Mouse (Mus musculus): ENCODE measurements around the gene Epo. TPM values are rescaled to one million over a fixed set of nuclear protein-coding genes. Genes with fewer than 3 reads are reported as not detected.

Gene Epo
- polyA plus RNA-seq, 1 experiment: not detected

DNA sequence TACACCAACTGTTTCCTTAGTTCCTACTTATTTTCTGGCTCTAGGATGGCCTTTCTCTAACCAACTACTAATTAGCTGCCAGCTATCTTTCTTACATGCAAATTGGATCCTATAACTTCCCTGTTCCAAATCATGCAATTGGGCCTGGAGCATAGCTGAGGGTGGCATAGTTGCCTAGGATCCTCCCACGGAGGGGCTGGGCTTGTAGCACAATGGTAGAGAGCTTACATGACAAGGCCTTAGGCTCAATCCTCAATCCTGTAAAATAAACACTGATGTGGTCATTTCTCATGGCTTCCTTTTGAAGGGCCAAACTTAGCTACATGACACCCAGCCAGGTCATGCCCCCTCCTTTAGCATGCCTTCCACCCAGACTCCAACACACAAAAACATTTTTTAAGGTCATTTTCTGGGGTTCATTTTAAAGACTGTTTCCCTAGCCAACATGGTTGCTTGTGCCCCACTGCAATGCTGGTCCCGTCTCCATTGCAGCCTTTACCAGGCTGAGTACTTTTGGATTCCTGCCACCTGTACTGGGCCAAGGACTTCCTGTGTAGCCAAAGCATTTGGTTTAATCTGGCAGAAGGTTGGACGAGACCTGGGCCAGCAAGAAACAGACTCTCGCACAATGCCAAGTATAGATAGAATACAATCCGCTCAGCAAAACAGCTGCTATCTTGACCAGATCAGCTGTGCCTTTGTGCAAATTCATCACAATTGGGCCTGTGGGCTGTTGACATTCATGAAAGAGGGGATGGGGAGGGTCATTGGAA is 8.9 kb upstream of the Epo start:
- WGBS: 64% methylated on average over 5 of the region's 5 CpGs

DNA sequence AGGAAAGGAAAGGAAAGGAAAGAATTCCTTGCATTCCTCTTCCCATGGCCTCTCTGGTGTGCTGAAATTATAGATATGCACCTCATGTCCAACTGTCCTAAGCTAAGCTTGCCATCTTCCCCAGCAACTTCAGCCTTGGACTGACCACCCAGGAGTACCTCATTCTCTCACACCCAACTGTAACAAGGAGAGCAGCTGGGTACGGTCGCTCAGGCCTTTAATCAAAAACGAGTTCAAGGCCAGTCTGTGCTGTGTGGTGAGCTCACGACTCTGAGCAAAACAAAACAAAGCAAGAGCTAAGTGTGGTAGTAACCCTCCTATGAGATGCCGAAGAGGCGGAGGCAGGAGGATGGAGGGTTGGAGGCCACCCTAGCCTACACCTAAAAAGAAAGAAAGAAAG is 7.9 kb upstream of the Epo start:
- Histone ChIP-seq H3K36me3 (ENCODE audit: control insufficient read depth, insufficient read depth, low read length) (no peaks in the 10 kb centered on the region), H3K4me1 (ENCODE audit: control insufficient read depth, insufficient read depth, insufficient read length) (no peaks in the 10 kb centered on the region), H3K27ac (ENCODE audit: insufficient read depth, low read length) (no peak overlapping the region), H3K27me3 (ENCODE audit: control insufficient read depth, insufficient read depth, low read length) (no peaks in the 10 kb centered on the region), H3K4me3 (ENCODE audit: extremely low read depth, insufficient read depth, insufficient read length) (no peak overlapping the region)
- WGBS: 84% methylated on average over 6 of the region's 6 CpGs
- TF ChIP-seq POLR2A (IDR thresholded peaks at IDR 0.05; ENCODE audit: low read depth, low read length): no peak
- TF ChIP-seq CTCF (IDR thresholded peaks at IDR 0.05; ENCODE audit: extremely low read depth, insufficient read depth, insufficient read length, insufficient replicate concordance): no peak
- no peak for DNase-seq (ENCODE audit: low read depth in 1 of 2, low spot score in 2 of 2)

More for the DNA sequence above, 8.9 kb upstream of the Epo start:
- TF ChIP-seq CTCF (IDR thresholded peaks at IDR 0.05; ENCODE audit: extremely low read depth, insufficient read depth, insufficient read length, insufficient replicate concordance) (no peak), POLR2A (IDR thresholded peaks at IDR 0.05; ENCODE audit: low read depth, low read length) (no peak)
- Histone ChIP-seq H3K4me1 (ENCODE audit: control insufficient read depth, insufficient read depth, insufficient read length) (no peaks in the 10 kb centered on the region), H3K36me3 (ENCODE audit: control insufficient read depth, insufficient read depth, low read length) (no peaks in the 10 kb centered on the region), H3K27ac (ENCODE audit: insufficient read depth, low read length) (no peak overlapping the region), H3K4me3 (ENCODE audit: extremely low read depth, insufficient read depth, insufficient read length) (no peak overlapping the region), H3K27me3 (ENCODE audit: control insufficient read depth, insufficient read depth, low read length) (no peaks in the 10 kb centered on the region)
- no peak for DNase-seq (ENCODE audit: low read depth in 1 of 2, low spot score in 2 of 2)

DNA sequence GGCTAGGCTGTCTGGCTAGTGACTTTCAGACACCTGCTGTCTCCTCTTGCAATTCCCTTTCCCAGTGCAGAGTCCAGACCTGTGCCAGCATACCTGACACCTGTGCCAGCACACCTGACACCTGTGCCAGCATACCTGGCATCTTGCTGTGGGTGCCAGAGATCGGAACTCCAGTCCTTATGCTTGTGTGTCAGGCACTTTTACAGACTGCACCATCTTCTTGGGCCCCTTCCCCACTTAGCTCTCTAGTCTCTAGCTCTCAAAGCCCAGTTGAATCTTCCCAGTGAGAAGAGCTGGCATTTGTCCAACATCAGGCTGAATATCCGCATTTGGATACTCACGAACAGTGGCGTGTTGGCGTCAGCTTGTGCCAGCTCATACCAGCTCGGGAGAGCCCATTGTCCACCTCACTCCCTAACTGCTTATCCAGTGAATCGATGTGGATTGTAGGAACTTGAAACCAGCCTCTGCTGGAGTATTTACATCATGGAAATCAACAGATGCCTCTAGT is 6.3 kb upstream of the Epo start:
- Histone ChIP-seq H3K4me3 (ENCODE audit: extremely low read depth, insufficient read depth, insufficient read length) (no peak overlapping the region), H3K27me3 (ENCODE audit: control insufficient read depth, insufficient read depth, low read length) (no peaks in the 10 kb centered on the region), H3K4me1 (ENCODE audit: control insufficient read depth, insufficient read depth, insufficient read length) (peaks cover 2% of the 10 kb centered on the region; the same call in 1 of the 2 replicates), H3K36me3 (ENCODE audit: control insufficient read depth, insufficient read depth, low read length) (no peaks in the 10 kb centered on the region), H3K27ac (ENCODE audit: insufficient read depth, low read length) (no peak overlapping the region)
- no peak for DNase-seq (ENCODE audit: low read depth in 1 of 2, low spot score in 2 of 2)
- TF ChIP-seq POLR2A (IDR thresholded peaks at IDR 0.05; ENCODE audit: low read depth, low read length) (no peak), CTCF (IDR thresholded peaks at IDR 0.05; ENCODE audit: extremely low read depth, insufficient read depth, insufficient read length, insufficient replicate concordance) (no peak)
- 83% methylated on average over 7 of the region's 7 CpGs for WGBS

DNA sequence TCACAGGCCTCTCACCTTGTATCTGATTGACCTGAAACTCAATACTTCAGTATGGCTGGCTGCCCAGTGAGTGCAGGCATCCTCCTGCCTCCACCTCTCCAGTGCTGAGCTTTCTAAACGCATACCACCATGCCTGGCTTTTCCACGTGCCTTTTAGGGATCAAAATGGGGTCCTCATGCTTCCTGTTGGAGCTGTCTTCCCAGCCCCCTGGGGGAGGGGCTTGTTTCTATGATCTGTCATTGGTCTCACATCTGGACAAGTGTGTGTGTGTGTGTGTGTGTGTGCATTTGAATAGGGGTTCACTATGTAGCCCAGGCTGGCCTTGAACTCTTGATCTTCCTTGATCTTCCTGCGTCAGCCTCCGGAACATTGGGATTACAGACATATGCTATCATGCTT is 4.4 kb upstream of the Epo start:
- WGBS: 76% methylated on average over 4 of the region's 4 CpGs
- TF ChIP-seq CTCF (IDR thresholded peaks at IDR 0.05; ENCODE audit: extremely low read depth, insufficient read depth, insufficient read length, insufficient replicate concordance) (no peak), POLR2A (IDR thresholded peaks at IDR 0.05; ENCODE audit: low read depth, low read length) (no peak)

GRCm38 (mm10) chr5:137535318-137535717 is 2.3 kb upstream of the Epo start:
- Histone ChIP-seq H3K4me3 (ENCODE audit: extremely low read depth, insufficient read depth, insufficient read length) (no peak overlapping the region), H3K27me3 (ENCODE audit: control insufficient read depth, insufficient read depth, low read length) (no peaks in the 10 kb centered on the region), H3K27ac (ENCODE audit: insufficient read depth, low read length) (no peak overlapping the region), H3K36me3 (ENCODE audit: control insufficient read depth, insufficient read depth, low read length) (peaks cover 1% of the 10 kb centered on the region; the same call in 1 of the 2 replicates), H3K4me1 (ENCODE audit: control insufficient read depth, insufficient read depth, insufficient read length) (peaks cover 5% of the 10 kb centered on the region; the same call in 1 of the 2 replicates)
- TF ChIP-seq POLR2A (IDR thresholded peaks at IDR 0.05; ENCODE audit: low read depth, low read length) (no peak), CTCF (IDR thresholded peaks at IDR 0.05; ENCODE audit: extremely low read depth, insufficient read depth, insufficient read length, insufficient replicate concordance) (no peak)
- WGBS: 30% methylated on average over 9 of the region's 9 CpGs
- no peak for DNase-seq (ENCODE audit: low read depth in 1 of 2, low spot score in 2 of 2)

More for the DNA sequence above, 4.4 kb upstream of the Epo start:
- Histone ChIP-seq H3K4me1 (ENCODE audit: control insufficient read depth, insufficient read depth, insufficient read length) (peaks cover 2% of the 10 kb centered on the region; the same call in 1 of the 2 replicates), H3K36me3 (ENCODE audit: control insufficient read depth, insufficient read depth, low read length) (no peaks in the 10 kb centered on the region), H3K27me3 (ENCODE audit: control insufficient read depth, insufficient read depth, low read length) (no peaks in the 10 kb centered on the region), H3K27ac (ENCODE audit: insufficient read depth, low read length) (no peak overlapping the region), H3K4me3 (ENCODE audit: extremely low read depth, insufficient read depth, insufficient read length) (no peak overlapping the region)
- no peak for DNase-seq (ENCODE audit: low read depth in 1 of 2, low spot score in 2 of 2)

- peak overlapping the region; percentile 27; the same call in 1 of the 2 replicates for H3K27ac ChIP-seq (ENCODE audit: insufficient read depth, low read length)
- peaks cover 7% of the 10 kb centered on the region; the same call in 1 of the 2 replicates for H3K4me1 ChIP-seq (ENCODE audit: control insufficient read depth, insufficient read depth, insufficient read length)
- no peaks in the 10 kb centered on the region for H3K27me3 ChIP-seq (ENCODE audit: control insufficient read depth, insufficient read depth, low read length)
- H3K4me3 ChIP-seq (ENCODE audit: extremely low read depth, insufficient read depth, insufficient read length): no peak overlapping the region
- no peak for DNase-seq (ENCODE audit: low read depth in 1 of 2, low spot score in 2 of 2)
- peaks cover 3% of the 10 kb centered on the region for H3K36me3 ChIP-seq (ENCODE audit: control insufficient read depth, insufficient read depth, low read length)
- 66% methylated on average over 3 of the region's 3 CpGs for WGBS
- no peak for TF ChIP-seq POLR2A (IDR thresholded peaks at IDR 0.05; ENCODE audit: low read depth, low read length)
- TF ChIP-seq CTCF (IDR thresholded peaks at IDR 0.05; ENCODE audit: extremely low read depth, insufficient read depth, insufficient read length, insufficient replicate concordance): no peak
Observed at GRCm38 (mm10) chr5:137534762-137535161, 1.7 kb upstream of the Epo start.

DNA sequence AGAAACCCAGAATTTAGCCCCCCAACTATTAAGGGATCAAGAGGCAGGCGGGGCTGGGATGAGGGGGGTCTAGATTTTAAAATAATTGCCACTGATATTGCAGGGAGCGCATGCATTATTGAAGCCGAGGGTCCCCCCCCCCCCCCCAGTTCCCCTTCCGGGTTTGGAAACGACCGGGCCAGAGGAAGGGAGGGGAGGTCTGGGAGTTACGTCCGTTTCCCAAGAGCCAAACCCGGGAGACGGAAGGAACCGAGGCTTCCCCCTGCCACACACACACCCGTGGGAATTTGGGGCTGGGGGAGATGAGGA is 280 bp downstream of the Epo start:
- H3K4me3 ChIP-seq (ENCODE audit: extremely low read depth, insufficient read depth, insufficient read length): peak overlapping the region; percentile 86
- 0% methylated on average over 12 of the region's 12 CpGs for WGBS
- peak overlapping the region; percentile 96 for H3K27ac ChIP-seq (ENCODE audit: insufficient read depth, low read length)
- no peak for DNase-seq (ENCODE audit: low read depth in 1 of 2, low spot score in 2 of 2)
- peaks cover 23% of the 10 kb centered on the region for H3K36me3 ChIP-seq (ENCODE audit: control insufficient read depth, insufficient read depth, low read length)
- no peak for TF ChIP-seq CTCF (IDR thresholded peaks at IDR 0.05; ENCODE audit: extremely low read depth, insufficient read depth, insufficient read length, insufficient replicate concordance)
- no peak for TF ChIP-seq POLR2A (IDR thresholded peaks at IDR 0.05; ENCODE audit: low read depth, low read length)
- peaks cover 7% of the 10 kb centered on the region; the same call in 1 of the 2 replicates for H3K4me1 ChIP-seq (ENCODE audit: control insufficient read depth, insufficient read depth, insufficient read length)
- H3K27me3 ChIP-seq (ENCODE audit: control insufficient read depth, insufficient read depth, low read length): no peaks in the 10 kb centered on the region

Data from spleen, adult 2 months (tissue).